Mouse (Mus musculus): ENCODE measurements around the gene Gm49425.

Gene Gm49425

DNA sequence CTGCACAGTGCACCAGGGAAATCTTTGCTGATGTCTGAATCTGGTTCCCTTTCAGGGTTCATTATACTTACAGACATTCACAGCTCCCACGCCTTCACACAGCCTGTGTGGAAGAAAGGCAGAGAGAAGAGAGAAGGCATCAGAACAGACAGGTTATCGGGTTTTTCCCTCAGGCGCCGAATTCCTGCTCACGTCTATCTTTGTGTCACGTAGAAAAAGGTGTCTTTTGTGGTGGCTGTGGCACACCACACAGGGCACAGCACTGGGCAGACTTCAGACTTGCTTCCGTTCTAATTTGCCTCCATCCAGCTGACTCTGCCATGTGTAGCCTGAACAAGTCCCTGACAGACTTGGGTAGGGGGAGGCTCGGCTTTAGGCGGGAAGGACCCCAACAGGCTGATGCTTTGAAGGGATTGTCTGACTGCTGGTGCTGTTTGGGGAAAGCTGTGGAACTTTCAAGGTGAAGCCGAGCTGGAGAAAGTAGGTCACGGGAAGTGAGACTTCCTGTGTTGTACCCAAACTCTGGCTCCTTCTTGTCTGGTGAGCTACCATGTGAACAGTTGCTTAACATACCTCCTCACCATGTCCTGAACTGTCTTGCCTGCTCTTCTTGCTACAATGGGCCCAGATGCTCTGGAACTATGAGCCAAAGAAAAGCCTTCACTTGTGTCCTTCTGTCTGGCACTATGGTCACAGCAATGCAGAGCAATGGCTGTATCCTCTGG lies 31.0 kb downstream of the Gm49425 start:
- no peak for DNase-seq

DNA sequence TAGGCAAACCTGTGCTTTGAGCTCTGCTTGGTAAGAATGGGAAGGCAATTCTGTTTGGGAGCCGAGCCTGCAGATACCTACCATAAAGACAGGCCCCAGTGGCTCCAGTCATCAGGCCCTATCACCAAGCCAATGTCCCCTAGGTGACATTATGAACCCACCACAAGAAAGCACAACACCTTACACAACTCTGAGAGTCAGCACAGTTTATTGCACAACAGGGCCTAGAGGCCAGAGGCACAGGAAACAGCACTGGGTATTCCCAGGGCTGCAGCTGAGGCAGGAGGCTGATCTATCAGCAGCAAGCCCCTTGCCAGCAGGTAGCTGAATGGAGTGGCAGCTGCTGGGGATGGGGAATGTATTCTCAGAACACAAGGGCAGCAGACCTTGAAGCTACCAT lies 32.1 kb downstream of the Gm49425 start:
- DNase-seq = no peak

DNA sequence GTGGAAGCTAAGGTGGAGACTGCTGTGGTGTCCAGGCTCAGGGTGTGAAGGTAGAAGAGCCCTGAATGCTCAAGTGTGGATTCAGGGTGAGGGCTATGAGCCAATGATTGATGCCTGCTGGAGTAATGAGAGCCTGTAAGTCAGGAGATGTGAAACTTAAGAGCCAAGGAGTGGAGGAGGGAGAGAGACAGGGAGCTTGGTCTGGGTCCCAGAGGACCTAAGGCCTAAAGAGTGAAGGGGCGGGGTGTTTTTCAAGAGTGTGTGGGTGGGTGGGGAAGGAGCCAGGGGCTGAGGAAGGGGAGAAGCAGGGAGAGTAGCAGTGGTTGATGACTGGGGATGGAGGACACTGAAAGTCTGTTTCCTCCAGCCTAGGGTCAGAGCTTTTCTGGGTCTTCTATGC lies 33.4 kb downstream of the Gm49425 start:
- DNase-seq = no peak

DNA sequence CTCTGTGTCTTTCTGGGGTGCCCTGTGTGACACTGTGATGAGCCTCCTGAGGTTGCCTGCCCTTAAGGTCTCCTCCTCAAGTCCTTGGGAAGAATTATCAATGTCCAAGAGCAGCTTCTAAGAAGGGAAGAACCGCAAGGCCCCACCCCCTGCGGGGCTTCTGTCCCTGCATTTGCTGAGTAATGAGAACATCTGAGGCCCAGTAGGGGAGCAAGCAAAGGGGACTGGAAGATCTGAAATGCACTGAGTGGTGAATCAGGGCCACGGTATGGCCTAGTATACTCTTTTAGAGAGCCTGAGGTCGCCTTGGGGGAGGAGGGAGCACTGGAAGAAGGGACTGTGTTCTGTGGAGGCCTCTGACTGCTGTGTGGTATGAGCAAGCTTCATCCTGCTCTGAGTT lies 35.0 kb downstream of the Gm49425 start:
- DNase-seq = no peak

DNA sequence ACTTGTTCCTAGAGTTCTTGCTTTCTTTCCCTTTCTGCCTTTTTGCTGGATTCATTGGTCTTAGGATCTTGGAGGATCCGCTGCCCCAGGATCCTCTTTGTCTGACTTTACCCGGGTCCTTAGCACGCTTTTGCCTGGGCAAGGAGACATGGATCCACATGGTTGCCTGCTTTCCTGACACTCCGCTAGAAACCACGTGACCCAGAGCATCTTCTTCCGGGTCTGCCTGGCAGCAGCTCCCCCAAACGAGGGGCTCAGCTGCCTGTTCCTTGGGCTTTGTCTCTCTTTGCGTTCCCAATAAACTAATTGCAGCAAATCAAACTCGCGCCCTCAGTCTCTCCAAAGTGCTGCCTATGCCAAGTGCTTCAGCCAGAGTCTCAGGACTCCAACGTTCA lies 37.4 kb downstream of the Gm49425 start:
- no peak for DNase-seq

DNA sequence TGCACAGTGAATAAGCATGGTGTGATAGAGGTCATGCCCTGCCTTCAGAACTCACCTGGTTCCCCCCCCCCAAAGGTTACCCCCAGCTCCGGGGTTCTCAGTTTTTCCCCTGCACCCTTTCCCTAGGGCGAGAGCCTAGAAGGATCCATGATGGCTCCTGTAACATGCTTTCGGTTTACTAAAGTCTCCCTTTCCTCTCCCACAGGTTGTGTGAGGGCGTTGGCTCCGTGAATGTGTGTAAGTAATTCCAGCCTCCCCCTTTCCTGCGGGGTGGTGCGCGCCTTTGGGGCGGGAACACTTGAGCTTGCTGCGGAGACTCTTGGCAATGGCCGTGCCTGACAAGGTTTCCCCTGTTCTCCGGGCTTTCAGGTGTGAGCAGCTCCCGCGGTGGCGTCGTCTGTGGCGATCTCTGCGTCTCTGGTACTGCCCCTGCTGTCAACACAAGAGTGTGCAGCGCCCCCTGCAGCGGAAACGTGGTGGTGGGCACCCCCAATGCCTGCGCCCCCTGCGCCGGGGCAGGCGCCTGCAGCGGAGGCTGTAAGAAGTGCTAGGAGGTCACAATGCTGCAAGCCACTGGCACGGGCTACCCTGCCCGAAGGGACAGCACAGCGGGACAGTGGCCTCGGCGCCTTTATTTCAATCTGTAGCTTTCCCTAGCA lies 37.9 kb downstream of the Gm49425 start:
- DNase-seq = peak; percentile 43

DNA sequence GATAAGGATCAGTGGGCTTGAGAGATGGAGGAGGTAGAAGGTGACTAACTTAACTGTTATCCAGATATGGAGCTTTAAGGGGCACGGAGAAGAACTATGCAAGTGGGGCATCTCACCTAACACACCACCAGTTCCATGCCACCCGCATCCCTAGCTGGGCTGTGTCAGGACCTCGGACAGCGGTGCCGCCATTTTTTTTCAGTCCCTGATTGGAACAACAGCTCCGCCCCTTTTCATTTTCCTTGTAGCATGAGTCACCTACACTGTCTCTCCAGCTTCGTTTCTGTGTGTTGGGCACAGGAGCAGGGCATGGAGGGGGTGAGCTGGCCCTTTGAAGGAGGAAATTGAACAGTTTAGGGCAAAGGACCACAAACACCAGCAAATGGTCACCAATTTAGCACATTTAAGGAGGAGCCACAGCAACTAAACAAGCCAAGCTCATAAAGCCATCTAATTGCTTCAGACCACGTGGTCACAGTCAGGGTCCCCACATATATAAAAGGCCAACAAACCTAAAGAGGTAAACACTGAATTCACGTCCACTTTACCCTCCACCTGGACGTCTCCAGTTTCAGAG lies 44.0 kb downstream of the Gm49425 start, which contains the start of gene Krt86:
Krt86 (plus strand) TSS at position 527 of the 577 bp plus-strand sequence.
- peak; percentile 24 for DNase-seq

DNA sequence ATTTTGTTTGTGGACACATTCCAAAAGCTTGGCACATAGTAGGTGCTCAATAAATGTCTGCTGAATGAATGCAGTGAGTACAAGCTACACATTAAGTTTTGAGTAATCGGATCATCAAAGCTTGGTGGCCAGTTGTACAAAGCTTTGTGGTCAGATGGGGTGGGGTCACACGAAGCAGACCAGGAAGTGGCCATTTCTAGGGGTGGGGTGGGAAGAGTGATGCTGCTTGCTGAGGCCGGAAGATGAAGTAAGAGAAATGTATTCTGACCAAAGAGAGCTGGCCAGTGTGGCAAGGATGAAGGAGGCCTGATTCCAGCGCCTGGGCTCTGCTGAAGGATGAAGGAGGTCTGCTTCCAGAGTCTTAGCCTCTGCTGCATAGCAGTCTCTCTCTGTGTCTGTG lies 48.0 kb downstream of the Gm49425 start:
- no peak for DNase-seq

All from kidney, postnatal 14 days (tissue).